Mouse (Mus musculus): ENCODE results near the gene Gm37240.

Gene Gm37240

DNA sequence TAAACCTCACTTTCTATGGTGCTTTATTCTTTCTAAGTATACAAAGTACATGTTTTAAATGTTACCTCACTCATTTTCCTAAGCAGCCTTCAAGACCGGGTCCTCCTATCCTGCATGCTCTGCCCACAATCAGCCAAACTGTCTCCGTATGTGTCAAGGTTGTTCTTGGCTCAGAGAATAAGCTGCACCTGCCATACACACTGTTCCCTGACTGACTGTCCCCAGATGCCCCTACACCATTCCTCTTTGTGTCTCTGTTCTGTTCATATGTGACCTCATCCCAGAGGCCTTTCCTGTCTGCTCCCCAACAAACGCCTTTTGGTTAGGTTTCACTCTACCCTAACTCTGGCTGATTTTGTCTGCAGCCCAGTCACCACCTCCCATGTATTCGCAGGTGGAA lies 60.0 kb downstream of the Gm37240 start:
- DNase-seq (ENCODE audit: low spot score), result no peak

DNA sequence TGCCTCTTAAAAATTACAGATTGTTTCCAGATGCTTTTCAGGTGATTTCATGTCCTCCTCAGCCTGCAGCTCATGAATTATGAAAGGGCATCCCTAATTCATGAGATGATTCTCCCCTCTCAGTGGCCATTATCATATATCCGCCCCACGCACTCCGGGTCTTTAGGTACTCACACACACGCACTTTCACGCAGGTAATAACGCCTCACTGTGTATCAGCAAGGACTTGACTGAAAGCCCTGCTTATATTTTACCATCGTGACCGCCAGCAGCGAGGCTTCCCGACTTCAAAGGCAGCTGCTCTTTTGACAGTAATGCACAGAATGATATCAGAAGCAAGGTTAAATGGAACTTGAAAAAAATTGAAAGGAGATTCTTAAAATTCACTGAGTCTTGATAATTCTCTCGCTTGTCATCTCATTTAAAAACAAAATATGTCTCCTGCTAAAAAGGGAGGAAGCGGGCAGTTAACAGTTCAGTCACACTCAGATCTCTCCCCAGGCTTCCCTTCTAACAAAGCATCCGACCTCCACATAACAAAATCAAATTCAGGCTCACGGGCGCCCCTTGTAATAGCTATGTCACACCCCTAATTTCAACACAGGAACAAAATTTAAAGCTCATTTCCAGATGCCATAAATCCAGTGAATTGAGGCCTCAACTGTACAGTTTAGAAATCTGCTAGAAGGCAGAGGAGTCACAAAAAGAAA lies 66.3 kb downstream of the Gm37240 start:
- no peak for DNase-seq (ENCODE audit: low spot score)

DNA sequence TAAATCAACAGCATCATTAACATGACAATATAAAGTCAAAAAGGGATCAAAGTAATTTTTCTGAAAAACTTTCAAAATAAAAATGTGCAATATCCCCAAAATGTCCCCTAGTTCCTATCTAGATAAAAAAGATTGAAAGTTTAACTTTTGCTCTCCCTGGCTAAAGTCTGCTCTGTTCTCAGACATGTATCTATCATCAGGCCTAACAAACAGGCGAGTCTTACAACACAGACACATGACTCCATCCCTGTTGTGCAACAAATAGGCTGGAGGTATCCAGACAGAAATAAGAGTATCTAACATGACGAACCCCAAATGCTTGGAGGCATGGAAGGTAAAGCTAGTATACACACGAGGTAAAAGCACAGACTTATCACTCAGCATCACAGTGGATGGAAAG lies 68.0 kb downstream of the Gm37240 start:
- no peak for DNase-seq (ENCODE audit: low spot score)

DNA sequence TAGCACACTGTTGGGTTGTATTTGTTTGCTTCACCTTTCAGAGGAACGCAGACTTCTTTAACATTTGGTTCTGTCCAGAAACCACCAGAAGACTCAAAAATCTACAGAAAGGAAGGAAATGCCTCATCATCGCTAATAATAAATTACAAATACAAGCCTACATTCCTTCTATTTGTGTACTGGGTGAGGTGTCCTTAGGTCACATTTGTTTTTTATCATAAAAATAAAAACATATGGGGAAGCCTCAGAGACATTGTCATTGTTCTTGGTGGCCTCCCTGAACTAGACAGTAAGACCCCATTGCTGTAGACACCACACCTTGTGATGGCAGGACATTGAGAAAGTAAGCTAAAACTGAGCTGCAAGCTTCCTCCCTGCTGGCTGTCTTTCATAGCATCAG lies 70.1 kb downstream of the Gm37240 start, which contains the start of gene Fam160a1:
Fam160a1 (minus strand) TSS at position 101 of the 400 bp plus-strand sequence.
- DNase-seq (ENCODE audit: low spot score), result no peak

DNA sequence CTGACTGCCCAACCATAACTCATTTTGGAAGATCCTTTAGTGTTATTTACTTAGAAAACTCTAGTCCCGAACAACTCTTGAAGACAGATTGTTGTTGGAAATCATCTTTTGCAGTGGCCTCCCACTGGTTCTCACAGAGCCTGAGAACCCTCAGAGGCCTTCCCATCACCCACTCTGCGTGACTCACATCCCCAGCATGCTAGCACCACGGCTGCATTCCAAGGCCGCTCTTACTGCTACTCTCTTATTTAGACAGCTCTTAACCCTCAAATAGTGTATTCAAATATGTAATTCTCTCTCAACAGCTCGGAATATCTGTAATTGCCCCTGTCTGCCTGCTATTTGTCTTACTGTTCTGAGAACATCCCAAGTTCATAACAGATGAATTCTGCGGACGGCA lies 73.1 kb downstream of the Gm37240 start:
- DNase-seq (ENCODE audit: low spot score), result no peak

DNA sequence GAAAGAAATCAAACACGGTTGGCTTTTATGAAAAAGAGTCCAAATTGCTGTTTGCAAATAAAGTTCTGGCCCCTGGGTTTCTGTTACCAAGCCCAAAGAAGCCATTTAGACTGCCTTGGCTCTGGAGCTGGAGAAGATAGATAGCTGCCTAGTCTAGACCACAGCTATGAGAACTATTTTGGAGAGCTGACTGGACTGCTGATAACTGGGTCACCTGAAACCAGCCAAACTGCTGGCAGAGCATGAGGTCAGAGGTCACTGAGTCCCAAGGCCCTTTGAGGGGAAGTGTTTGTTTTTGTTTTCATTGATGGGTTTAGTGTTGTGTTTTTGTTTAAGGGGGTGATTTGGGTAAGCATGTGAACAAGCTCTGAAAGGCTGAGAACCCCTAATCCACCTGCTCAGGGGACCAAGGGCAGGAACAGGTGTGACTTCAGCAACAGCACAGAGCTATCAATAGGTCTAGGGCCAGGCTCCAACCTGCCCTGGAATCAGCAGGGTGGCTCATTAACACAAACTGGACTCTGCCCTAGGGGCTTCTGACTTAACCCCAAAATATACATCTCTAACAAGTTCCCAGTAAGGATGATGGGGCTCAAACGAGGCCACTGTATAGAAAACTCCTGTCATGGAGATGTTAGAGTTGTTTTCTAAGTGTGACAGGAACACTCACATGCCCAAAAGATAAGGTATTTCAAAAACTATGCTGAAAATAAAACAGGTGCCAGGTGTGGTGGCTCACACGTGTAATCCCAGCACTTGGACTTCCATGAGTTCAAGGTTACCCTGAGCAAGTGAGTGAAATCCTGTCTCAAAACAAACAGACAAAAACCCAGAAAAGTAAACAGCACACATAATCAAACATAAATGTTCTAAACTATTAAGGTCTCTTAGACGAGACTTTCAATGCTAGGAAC lies 74.0 kb downstream of the Gm37240 start:
- no peak for DNase-seq (ENCODE audit: low spot score)

DNA sequence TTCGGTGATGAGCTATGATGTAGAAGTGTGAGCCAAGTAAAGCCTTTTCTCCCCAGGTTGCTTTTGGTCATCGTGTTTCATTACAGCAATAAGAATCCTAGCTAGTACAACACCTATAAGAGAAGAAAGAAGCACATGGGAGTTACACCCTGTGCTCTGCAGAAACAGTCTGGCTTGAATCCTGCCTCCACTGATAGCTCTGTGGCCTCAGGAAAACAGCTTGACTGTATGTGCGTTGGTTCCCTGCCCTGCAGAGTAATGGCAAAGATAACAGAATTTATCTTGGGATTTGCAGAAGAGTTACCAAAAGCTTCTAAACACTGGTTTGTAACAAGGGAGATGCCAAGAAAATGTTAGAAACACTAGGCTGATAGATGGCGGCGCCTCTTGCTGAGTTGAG lies 75.3 kb downstream of the Gm37240 start:
- DNase-seq (ENCODE audit: low spot score), result no peak

DNA sequence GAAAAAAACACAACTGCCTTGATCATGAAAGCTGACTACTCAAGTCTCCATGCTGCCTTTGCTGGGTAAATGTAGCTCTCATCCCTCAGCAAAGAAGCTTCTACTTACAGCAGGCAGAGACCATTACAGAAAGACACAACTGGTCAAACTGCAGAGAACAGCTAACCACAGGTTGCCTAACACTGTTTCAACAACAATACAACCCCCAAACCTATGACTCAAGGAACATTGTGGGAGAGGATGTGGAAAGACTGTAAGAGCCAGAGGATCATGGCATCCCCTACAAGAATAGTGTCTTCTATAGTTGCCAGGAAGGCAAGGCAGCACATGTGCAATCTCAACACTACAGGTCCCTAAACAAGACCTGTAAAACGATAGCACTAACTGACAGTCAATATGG lies 94.2 kb downstream of the Gm37240 start:
- no peak for DNase-seq (ENCODE audit: low spot score)

DNA sequence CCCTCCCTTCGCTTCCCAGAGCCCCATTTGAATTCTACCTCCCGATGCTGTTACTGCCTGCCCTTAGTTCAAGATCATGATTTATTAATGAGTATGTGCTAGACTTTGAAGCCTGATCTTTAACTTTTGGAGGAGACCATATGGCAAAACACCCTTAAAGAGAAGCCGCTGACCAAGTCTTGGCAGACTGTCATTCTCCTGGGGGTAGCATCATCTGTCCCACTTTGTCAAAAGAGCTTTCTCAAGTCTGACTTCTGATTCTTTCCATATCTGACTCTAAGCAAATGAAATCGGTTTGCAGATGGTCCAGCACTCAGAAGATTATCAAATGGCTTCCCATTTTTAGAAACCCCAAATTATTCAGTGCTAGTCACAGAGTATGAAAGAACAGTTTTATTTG lies 97.6 kb downstream of the Gm37240 start:
- no peak for DNase-seq (ENCODE audit: low spot score)

DNA sequence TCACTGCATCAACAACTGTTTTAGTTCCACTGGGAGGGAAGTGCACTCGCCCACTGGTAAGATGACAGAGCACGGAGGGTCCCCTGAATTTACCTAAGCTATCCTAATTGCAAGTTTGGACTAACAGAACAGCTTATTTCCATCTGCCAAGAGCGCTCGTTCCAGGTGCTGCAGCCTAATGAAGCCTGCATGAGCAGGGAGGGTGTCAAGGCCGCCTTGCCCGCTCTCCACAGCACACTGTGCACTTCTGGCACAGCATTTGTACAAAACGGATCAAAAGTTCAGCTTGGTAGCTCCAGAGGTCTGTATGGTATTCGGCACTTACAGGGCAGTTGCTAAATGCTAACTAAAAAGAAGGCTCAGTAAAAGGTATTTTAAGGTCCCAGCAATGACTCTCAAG lies 100.8 kb downstream of the Gm37240 start:
- DNase-seq (ENCODE audit: low spot score), result no peak

DNA sequence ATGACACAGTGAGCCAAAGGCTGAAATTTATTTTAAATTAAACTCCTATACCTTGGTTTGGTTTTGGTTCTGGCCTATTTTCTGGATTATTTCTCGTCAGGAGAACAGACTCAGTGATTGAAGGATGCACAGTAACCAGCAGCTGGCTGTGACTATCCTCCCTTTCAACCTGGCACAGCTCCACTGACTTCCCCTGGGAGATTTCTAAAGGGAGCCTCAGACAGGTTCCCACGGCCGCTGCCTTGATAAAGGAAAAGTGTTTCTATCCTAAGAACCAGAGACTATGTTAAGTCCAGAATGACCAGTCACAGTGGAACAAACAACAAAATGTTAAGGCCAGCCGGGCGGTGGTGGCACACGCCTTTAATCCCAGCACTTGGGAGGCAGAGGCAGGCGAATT lies 106.4 kb downstream of the Gm37240 start:
- no peak for DNase-seq (ENCODE audit: low spot score)

DNA sequence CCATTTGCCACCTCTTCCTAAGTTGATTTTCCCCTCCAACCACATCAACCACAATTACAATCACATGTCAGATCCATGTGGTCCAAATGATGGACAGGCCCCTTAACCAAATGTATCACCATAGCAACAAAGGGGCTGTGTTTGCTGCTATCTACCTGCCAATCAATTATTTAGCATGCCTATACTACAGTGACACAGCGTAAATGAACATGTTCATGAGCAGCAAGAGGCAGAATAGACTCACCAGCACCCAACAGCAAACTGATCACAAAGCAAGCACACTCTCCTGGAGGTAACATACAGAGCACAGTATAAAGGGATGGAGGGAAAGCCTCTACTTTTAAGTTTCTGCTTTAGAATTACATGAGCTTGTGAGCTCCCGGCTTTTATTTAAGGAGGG lies 107.0 kb downstream of the Gm37240 start:
- no peak for DNase-seq (ENCODE audit: low spot score)

DNA sequence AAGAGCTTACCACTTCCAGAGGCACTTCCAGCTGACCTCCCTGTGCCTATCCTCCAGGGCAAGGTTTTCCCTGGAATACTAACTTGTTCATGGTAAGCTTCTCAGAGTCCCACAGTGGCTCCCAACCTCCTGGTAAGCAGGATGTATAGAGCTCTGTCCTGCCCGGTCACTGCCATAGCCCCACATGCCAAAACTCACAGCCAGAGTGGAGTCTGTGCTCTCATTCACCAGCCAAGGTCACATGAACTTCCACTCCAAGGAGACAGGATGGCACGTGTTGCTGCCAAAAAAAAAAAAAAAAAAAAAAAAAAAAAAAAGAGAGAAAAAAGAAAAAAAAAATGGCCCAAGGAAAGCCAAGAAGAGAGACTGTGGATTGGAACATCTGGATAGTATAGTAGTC lies 109.5 kb downstream of the Gm37240 start:
- DNase-seq (ENCODE audit: low spot score), result no peak

DNA sequence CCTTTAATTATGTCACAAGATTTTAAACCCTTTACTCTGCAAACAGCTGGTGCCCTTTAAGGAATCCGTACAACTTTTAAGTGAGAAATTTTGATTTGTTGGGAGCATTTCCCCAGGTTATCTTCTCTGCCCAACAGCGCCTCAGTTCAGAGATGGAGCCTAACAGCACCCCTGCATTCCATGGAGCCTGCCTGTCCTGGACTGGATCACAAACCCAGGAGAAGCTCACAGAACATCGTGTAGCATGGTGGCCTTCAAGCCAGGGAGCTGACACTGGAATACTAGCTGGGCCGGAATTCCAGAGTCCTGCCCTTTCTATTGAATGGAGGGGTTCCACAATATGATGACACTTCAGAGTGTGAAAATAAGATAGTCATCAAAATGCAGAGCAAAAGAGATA lies 110.0 kb downstream of the Gm37240 start:
- no peak for DNase-seq (ENCODE audit: low spot score)

DNA sequence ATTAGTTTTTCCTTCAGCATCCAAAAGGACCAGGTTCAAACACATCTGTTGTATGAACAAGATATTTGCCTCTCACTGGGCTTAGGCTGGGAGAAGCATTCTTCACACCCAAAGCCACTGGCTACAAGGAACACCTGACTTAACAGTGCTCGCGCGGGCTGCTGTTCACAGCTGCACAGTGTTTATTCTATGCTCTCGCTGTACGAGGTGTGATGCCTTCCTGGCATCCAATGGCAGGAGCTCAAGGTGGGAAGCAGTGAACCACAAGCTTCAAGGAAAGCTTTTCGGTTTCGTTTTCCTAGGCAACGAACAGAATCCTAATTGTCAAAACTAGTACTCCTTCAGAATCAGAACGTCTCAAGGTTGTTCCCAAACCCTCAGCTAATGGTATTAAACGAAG lies 110.6 kb downstream of the Gm37240 start:
- no peak for DNase-seq (ENCODE audit: low spot score)

DNA sequence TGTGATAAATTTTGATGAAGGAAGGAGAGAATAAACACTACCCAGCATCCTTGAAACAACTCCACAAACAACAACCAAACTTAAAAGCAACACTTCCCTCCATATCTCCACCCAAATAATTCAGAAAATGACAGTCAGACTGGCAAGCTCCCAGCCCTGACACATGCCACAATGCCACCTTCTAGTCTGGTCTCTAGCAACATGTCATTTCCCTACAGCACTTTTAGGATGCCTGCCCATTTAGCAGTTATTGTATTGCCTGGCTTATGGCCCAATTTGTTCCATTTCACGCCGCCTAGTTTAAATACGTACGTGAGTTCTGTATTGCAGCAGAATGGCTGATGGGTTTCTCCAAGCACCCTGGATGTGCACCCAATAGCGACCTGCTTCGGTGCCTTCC lies 111.2 kb downstream of the Gm37240 start:
- no peak for DNase-seq (ENCODE audit: low spot score)

DNA sequence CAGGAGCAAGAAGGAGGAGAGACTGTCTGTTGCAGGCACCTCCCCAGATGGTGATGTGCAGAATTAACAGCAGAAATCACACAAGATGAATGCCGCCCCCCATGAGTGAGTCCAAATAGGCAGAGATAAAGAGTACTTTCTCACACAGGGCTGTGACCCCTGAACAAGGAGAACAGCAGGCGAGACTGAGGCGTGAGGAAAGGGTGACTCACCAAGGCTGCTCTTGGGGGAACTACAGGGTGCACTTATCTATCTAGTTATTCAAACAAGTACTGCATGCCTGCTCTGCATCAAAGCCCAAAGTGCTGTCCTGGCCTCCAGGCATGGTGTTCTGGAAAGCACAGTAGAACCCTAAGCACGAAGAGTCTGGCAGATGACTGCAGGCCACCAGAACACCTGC lies 113.4 kb downstream of the Gm37240 start:
- DNase-seq (ENCODE audit: low spot score), result no peak

DNA sequence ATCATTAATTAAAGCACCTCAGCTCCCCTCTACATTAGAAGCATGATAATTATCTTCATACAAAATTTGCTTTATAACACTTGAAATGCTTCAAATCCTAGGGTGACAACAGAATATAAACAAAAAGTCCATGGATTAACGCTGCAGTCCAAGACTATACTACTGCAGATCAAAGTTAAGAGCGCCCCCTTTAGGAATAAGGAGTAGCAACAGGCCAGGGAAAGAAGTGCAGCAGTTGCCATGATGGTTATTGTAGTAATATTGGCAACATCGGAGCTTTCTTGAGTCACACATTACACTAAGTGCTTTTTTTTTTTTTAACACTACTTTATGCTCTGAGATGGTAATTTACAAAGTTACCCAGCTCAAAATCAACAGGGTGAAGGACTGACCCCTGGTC lies 113.9 kb downstream of the Gm37240 start:
- no peak for DNase-seq (ENCODE audit: low spot score)

DNA sequence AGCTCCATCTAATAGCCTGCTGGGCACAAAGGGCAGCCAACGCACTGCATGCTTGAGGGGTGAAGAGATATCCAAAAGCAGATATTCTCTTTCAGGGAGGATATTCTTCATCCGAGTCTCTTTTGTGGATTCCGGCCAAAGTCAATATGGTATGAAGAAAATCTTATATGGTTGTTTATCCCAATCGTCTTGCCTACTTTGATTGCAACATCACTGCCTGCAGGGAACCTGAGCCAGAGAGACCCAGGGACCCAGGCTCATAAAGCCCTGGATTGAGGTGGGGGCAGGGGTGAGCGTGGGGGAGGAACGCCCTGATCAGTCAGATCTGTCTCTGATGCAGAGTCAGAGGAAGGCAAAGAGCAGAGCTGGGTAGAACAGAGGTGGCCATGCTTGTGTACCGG lies 122.4 kb downstream of the Gm37240 start:
- DNase-seq (ENCODE audit: low spot score), result no peak

DNA sequence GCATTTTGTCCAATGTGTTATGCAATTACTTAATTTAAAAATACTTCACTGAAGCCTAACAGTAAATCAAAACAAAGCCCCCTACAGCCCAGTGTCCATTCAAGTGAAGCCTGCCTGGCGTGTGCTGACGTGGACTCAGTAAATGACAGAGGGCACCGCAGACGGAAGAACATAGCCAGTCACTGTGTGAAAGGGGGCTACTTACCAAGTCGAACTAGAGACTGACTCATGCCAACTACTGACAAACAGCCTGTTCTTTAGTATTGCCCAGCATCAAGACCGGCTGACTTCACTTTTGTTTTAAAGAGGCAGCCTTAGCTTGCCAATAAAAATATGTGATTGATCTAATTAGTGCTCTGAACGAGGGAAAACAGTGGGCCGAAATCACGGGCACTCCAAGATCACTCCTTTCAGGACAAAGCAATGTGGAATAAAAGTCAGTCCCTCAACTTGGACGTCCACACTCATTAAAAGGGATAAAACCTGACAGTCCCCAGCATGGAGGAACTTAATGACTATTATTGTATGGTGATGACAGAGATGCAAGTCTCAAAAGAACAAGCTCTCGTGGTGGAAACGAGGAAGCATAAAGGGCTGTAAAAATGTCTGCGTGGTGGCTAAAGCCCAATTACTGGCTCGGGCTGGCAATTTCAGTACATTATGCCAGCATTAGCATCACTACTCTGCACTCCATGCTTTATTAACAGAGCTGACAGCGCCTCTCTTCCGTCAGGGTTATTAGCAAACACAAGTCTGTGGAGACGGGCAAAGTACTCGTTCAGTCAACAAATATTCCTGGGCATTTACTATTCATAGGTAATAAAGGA lies 123.1 kb downstream of the Gm37240 start:
- DNase-seq (ENCODE audit: low spot score), result no peak

DNA sequence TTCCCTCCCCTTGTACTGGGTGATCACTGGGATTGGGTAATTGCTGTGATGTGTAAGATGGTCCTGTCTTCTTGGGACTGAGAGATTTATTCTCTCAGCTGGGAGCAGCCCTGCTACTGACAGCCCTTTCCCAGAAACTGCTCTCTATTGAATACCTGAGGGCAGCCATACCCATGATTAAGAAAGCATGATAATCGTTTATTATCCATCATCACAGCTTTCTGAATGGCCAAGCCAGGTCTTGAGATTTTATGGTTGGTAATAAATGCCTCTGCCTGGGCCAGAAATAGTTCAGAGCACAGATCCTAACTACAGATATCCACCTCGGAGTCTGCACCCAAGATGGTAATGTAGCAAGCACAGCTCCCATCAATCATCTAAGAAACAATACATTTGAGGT lies 129.4 kb downstream of the Gm37240 start:
- DNase-seq (ENCODE audit: low spot score), result no peak

DNA sequence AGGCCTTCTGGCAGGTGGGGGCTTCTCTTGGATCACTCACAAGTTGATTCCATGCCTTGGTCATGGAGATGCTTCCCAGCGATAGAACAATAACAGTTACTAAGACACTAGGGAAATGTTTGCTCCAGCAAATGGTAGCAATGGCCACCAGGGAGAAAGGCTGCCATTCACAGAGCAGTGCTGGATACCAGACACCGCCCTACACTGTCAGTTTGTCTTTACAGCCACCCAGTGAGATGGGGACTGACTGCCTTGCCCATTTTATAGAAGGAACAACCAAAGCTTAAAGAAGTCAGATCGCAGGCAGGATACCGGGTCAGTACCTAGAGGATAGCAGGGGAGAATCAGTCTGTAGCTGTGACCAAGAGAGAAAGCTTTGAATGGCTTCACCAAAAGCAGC lies 129.9 kb downstream of the Gm37240 start:
- no peak for DNase-seq (ENCODE audit: low spot score)

DNA sequence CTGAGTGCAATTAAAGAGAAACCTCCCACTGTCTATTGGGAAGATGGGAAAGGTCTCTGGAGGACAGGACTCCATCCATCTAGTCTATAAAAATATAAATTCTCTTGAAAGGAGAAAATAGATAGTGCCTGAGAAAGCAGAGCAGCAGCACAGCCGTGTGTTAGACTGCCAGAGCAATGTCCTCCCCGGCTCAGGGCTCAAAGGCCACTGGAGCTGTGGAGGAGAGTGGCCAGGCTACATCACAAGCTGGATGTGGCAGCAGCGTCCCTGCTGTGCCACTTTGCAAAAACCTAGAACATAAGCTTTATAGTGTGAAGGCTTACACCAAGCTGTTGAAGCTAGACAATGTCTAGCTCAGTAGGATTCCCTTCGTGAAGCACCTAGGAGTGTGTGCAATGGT lies 138.0 kb downstream of the Gm37240 start:
- DNase-seq (ENCODE audit: low spot score), result no peak

Data from testis, postnatal 10 days (tissue).